Mouse (Mus musculus): ENCODE data around the gene Tmem129.

Tmem129 gene

GRCm38 (mm10) chr5:33635361-33635760 is 22.9 kb downstream of the Tmem129 start:
- DNase-seq: no peak

GRCm38 (mm10) chr5:33632526-33632925 is 25.7 kb downstream of the Tmem129 start:
- no peak for DNase-seq

- DNase-seq: no peak
Observed at GRCm38 (mm10) chr5:33630615-33631014, 27.6 kb downstream of the Tmem129 start.

GRCm38 (mm10) chr5:33630061-33630460 is 28.2 kb downstream of the Tmem129 start:
- no peak for DNase-seq

- peak; percentile 100 for DNase-seq
Observed at GRCm38 (mm10) chr5:33629301-33629987, 28.8 kb downstream of the Tmem129 start, which contains the start of the genes Fam53a and Gm9903. Gene Fam53a (minus strand): TSS chr5:33629635. Gene Gm9903 (plus strand): TSS chr5:33629925.

GRCm38 (mm10) chr5:33628820-33629300 is 29.4 kb downstream of the Tmem129 start:
- DNase-seq: peak; percentile 49

- DNase-seq: no peak
Observed at GRCm38 (mm10) chr5:33627968-33628367, 30.2 kb downstream of the Tmem129 start.

GRCm38 (mm10) chr5:33623766-33624165 is 34.5 kb downstream of the Tmem129 start:
- DNase-seq: no peak

- DNase-seq: no peak
Observed at GRCm38 (mm10) chr5:33622671-33623070, 35.5 kb downstream of the Tmem129 start.

GRCm38 (mm10) chr5:33614391-33614790 is 43.8 kb downstream of the Tmem129 start:
- no peak for DNase-seq

- no peak for DNase-seq
Observed at GRCm38 (mm10) chr5:33611795-33612194, 46.4 kb downstream of the Tmem129 start.

- DNase-seq: no peak
Observed at GRCm38 (mm10) chr5:33609226-33609625, 49.0 kb downstream of the Tmem129 start.

- DNase-seq: no peak
Observed at GRCm38 (mm10) chr5:33607434-33607833, 50.8 kb downstream of the Tmem129 start.

GRCm38 (mm10) chr5:33606631-33607030 is 51.6 kb downstream of the Tmem129 start:
- no peak for DNase-seq

- no peak for DNase-seq
Observed at GRCm38 (mm10) chr5:33605314-33605713, 52.9 kb downstream of the Tmem129 start.

Measured in right cerebral cortex, postnatal 14 days (tissue).